Mouse (Mus musculus) hindbrain, embryonic 11.5 days (tissue): ENCODE measurements around the gene Arl5c. TPM values are rescaled to one million over a fixed set of nuclear protein-coding genes. Genes with fewer than 3 reads are reported as not detected.

Experiments used
- ATAC-seq: fragments of 200-750 bp; cut with Nextera tagmentation; 2 replicates; pipeline ENCODE4 v1.8.0; 2017; ENCODE audit warnings: mild to moderate bottlenecking, moderate TSS enrichment, moderate library complexity; ENCODE audit not compliant: low FRiP score
- DNase-seq: peaks from one replicate; pipeline ENCODE4 v3.0.0-alpha.2; 2015; ENCODE audit warnings: low spot score
- H3K27ac ChIP-seq: fragments of 300-500 bp; sonication (generic); 2 replicates; pipeline ENCODE4 v1.5.1; 2014; ENCODE audit warnings: mild to moderate bottlenecking, low read depth, low read length
- H3K27me3 ChIP-seq: fragments of 300-500 bp; sonication (generic); 2 replicates; pipeline ENCODE4 v1.6.1; 2014; ENCODE audit warnings: mild to moderate bottlenecking, low read length, moderate library complexity, mixed read lengths; ENCODE audit not compliant: control insufficient read depth, insufficient read depth
- H3K36me3 ChIP-seq: fragments of 300-500 bp; sonication (generic); 2 replicates; pipeline ENCODE4 v1.6.1; 2014; ENCODE audit warnings: mild to moderate bottlenecking, low read length, moderate library complexity, mixed read lengths; ENCODE audit not compliant: control insufficient read depth, insufficient read depth
- H3K4me1 ChIP-seq: fragments of 300-500 bp; sonication (generic); replicated peaks from 2 replicates; pipeline ENCODE4 v1.6.1; 2014; ENCODE audit warnings: low read length, mixed read lengths; ENCODE audit not compliant: control insufficient read depth, insufficient read depth
- H3K4me2 ChIP-seq: fragments of 300-500 bp; sonication (generic); replicated peaks from 2 replicates; pipeline ENCODE4 v1.6.1; 2014; ENCODE audit warnings: mild to moderate bottlenecking, low read depth, low read length
- H3K4me3 ChIP-seq: fragments of 300-500 bp; sonication (generic); 2 replicates; pipeline ENCODE4 v1.5.1; 2014; ENCODE audit warnings: low read depth, low read length
- H3K9ac ChIP-seq: fragments of 300-500 bp; sonication (generic); 2 replicates; pipeline ENCODE4 v1.6.1; 2014; ENCODE audit warnings: low read depth, low read length
- H3K9me3 ChIP-seq: fragments of 300-500 bp; sonication (generic); 2 replicates; pipeline ENCODE4 v1.6.1; 2016; ENCODE audit warnings: low read length; ENCODE audit not compliant: control insufficient read depth
- WGBS: fragments of 180-500 bp; shearing (Covaris S2); extraction: QIAGEN DNeasy Blood & Tissue Kit; methylation state at CpG from one replicate; pipeline ENCODE4 v1.1.7; 2014; 5-methylcytosine and 5-hydroxymethylcytosine counted together
- polyA plus RNA-seq: library from polyadenylated mRNA; unstranded; fragments of >200 nt; fragmentation: Nextera tagmentation; extraction: Ambion mirVana; gene quantifications from 2 replicates; pipeline ENCODE4 v1.2.1, GENCODE M21; 2014

Arl5c gene
- polyA plus RNA-seq, 1 experiment from 2014 or later: 10.2 TPM

- ATAC-seq: no peak
- Histone ChIP-seq H3K4me1 (peaks cover 2% of the 10 kb centered on the region; the same call in 1 of the 2 replicates), H3K9me3 (no peaks in the 10 kb centered on the region), H3K27me3 (peaks cover 4% of the 10 kb centered on the region; the same call in 1 of the 2 replicates), H3K27ac (no peak overlapping the region), H3K36me3 (no peaks in the 10 kb centered on the region), H3K4me3 (0 out of 2 replicates have a peak overlapping the region, but pooled peaks have one; percentile 1), H3K9ac (no peak overlapping the region), H3K4me2 (0 out of 2 replicates have a peak overlapping the region, but pooled peaks have one; percentile 14)
- DNase-seq: peak; percentile 90
- WGBS: 7% methylated on average over 12 of the region's 12 CpGs
Measured at GRCm38 (mm10) chr11:98002627-98003026, 6.6 kb upstream of the Arl5c start.

GRCm38 (mm10) chr11:98001986-98002385 is 6.0 kb upstream of the Arl5c start:
- WGBS: 63% methylated on average over 6 of the region's 6 CpGs
- DNase-seq: no peak
- peaks cover 4% of the 10 kb centered on the region; the same call in 1 of the 2 replicates for H3K27me3 ChIP-seq
- no peak overlapping the region for H3K4me2 ChIP-seq
- H3K4me1 ChIP-seq: peaks cover 2% of the 10 kb centered on the region; the same call in 1 of the 2 replicates
- H3K4me3 ChIP-seq: no peak overlapping the region
- ATAC-seq: no peak
- no peak overlapping the region for H3K27ac ChIP-seq
- no peak overlapping the region for H3K9ac ChIP-seq
- H3K36me3 ChIP-seq: no peaks in the 10 kb centered on the region
- no peaks in the 10 kb centered on the region for H3K9me3 ChIP-seq

DNA sequence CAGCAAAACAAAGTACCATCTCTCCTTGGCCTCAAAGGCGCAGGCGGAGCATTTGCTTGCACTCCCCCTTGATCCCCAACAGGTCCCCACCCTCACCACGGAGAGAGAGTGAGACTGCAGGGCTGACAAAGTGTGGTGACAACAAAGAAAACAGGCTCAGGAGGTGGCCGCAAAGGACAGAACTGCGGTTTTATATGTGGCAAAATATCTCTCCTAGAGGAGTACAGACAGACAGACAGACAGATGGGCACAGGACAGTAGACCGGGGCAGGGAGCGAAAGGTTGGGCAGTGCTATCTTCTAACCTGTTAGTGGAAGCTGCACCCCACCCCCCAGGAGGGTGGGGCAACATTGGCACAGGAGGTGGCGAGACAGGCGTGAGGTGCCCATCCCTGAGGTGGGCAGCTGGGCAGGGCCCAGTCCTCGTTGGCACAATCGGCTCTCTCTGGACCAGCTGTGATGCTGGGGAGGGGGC is 5.4 kb upstream of the Arl5c start:
- no peak for DNase-seq
- WGBS: 36% methylated on average over 11 of the region's 11 CpGs
- Histone ChIP-seq H3K4me1 (peaks cover 2% of the 10 kb centered on the region; the same call in 1 of the 2 replicates), H3K9ac (no peak overlapping the region), H3K27ac (no peak overlapping the region), H3K9me3 (no peaks in the 10 kb centered on the region), H3K36me3 (no peaks in the 10 kb centered on the region), H3K4me2 (no peak overlapping the region), H3K4me3 (no peak overlapping the region), H3K27me3 (peaks cover 4% of the 10 kb centered on the region; the same call in 1 of the 2 replicates)
- no peak for ATAC-seq

DNA sequence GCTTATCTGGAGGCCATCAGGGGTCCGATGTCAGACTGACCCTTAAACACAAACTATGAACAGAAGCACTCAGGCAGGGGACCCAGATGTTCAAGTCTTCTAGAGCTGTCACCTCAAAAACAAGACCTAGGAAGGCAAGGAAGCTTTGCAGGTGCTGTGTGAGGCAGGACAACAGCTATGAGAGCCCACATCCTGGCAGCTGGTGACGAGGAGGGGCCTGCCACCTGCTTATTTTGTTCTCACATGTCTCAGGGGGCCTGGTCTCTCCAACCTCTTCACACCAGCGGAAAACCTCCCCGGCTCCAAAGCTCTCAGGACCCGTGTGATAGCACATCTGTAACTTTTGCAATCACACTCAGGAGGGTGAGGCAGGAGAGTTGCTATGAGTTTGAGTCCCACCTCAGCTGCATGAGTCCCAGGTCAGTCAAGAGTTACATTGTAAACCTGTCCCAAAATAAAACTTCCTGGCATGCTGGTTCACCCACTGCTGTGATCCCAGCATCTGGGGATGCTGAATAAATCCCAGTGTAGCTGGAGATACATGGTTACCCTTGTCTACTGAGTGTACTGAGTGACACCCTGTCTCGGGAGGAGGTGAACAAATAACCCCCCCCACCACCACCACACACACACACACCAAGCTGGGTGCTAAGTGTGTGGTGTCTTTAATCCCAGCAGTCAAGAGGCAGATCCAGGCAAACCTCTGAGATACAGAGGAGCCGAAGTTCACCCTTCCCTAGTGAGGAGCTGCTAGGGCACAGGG is 4.6 kb upstream of the Arl5c start:
- no peaks in the 10 kb centered on the region for H3K9me3 ChIP-seq
- DNase-seq: no peak
- no peak overlapping the region for H3K4me2 ChIP-seq
- 43% methylated on average over 7 of the region's 7 CpGs for WGBS
- no peaks in the 10 kb centered on the region for H3K36me3 ChIP-seq
- no peak for ATAC-seq
- no peak overlapping the region for H3K27ac ChIP-seq
- H3K27me3 ChIP-seq: peaks cover 4% of the 10 kb centered on the region; the same call in 1 of the 2 replicates
- H3K9ac ChIP-seq: no peak overlapping the region
- peaks cover 2% of the 10 kb centered on the region; the same call in 1 of the 2 replicates for H3K4me1 ChIP-seq
- H3K4me3 ChIP-seq: no peak overlapping the region

DNA sequence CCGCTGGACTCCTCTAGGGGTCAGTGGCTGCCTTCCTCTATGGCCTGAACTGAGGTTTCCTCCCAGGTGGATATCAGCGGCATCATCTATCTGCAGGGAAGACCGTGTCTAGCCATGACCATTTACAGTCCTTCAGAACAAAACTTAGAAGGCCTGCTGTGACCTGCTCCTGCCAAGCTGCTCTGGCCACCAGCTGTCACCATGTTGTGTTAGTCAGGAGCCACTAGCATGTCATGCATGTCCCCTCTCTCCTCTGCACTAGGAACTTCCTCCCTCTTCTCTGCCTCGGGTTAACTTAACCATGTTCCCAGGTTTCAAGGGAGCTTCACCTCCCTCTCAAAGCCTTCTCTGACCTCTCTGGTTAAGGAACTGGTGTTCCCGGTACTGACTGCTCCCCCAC is 3.8 kb upstream of the Arl5c start:
- Histone ChIP-seq H3K9ac (no peak overlapping the region), H3K4me1 (peaks cover 6% of the 10 kb centered on the region), H3K4me2 (no peak overlapping the region), H3K4me3 (no peak overlapping the region), H3K9me3 (no peaks in the 10 kb centered on the region), H3K27ac (no peak overlapping the region), H3K27me3 (peaks cover 6% of the 10 kb centered on the region; the same call in 1 of the 2 replicates), H3K36me3 (no peaks in the 10 kb centered on the region)
- DNase-seq: no peak
- ATAC-seq: no peak
- 68% methylated on average over 5 of the region's 5 CpGs for WGBS

- DNase-seq (no peak), ATAC-seq (no peak)
- peaks cover 6% of the 10 kb centered on the region; the same call in 1 of the 2 replicates for H3K27me3 ChIP-seq
- WGBS: 62% methylated on average over 7 of the region's 7 CpGs
- no peak overlapping the region for H3K27ac ChIP-seq
- no peak overlapping the region for H3K4me2 ChIP-seq
- H3K4me1 ChIP-seq: peaks cover 6% of the 10 kb centered on the region
- no peak overlapping the region for H3K9ac ChIP-seq
- no peaks in the 10 kb centered on the region for H3K36me3 ChIP-seq
- H3K4me3 ChIP-seq: no peak overlapping the region
- no peaks in the 10 kb centered on the region for H3K9me3 ChIP-seq
Measured at GRCm38 (mm10) chr11:97998898-97999608, 3.1 kb upstream of the Arl5c start.

DNA sequence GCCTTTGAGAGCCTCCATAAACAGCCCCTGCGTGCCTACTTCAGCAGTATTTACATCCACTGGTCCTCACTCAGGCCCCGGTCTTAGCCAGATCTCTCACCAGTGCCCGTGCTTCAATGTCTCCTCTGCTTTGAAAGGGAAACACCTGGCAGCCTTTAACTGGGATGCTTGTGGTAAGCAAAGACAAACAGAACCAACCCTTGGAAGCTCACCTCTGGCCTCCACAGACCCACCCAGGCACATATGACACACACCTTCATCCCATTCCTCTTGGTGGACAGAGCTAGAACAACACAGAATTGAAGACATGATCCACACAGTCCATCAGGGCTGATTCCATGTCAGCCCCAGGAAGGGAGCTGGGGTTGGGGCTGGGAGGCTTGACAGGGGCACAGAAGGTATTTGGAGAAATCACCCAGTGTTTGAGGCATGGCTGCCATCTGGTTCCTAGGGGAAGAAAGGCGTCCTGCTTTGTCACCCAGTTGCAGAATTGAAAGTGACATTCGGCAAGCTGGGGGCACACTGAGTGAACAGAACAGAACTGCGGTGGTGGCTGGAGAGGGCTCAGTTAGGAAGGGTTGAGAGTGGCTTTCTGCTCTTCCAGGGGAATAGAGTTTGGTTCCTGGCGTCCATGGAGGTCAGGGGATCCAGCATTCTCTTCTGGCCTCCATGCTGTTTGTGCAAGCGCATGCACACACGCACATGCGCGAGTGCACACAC is 2.3 kb upstream of the Arl5c start:
- Histone ChIP-seq H3K4me2 (no peak overlapping the region), H3K27me3 (peaks cover 6% of the 10 kb centered on the region; the same call in 1 of the 2 replicates), H3K9ac (no peak overlapping the region), H3K27ac (no peak overlapping the region), H3K36me3 (no peaks in the 10 kb centered on the region), H3K9me3 (no peaks in the 10 kb centered on the region), H3K4me1 (peaks cover 4% of the 10 kb centered on the region), H3K4me3 (no peak overlapping the region)
- ATAC-seq (no peak), DNase-seq (no peak)
- WGBS: 80% methylated on average over 11 of the region's 11 CpGs

DNA sequence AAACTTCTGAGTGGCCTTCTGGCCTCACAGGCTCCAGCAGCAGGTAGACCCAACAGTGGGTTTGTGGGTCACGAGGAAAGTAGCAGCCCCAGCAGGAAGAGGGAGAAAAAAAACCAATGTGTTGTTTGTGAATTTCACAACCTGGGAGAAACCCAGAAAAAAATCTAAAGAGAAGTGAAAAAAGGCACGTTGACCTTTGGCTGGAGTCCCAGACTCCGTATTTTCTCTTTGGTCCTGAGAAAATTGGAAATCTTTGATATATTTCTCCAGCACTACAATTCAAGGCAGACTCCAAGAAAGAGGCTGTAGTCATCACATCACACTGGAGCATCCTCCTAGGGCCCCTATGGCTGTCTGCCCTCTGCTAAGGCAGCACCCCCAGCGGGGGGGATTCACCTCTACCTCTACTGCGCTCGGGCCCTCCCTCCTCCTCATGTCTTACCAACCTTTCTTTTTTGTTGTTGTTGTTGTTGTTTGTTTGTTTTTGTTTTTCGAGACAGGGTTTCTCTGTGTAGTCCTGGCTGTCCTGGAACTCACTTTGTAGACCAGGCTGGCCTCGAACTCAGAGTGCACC is 1.5 kb upstream of the Arl5c start:
- H3K27me3 ChIP-seq: peaks cover 6% of the 10 kb centered on the region; the same call in 1 of the 2 replicates
- DNase-seq (no peak), ATAC-seq (no peak)
- H3K4me3 ChIP-seq: no peak overlapping the region
- H3K4me1 ChIP-seq: peaks cover 4% of the 10 kb centered on the region
- no peak overlapping the region for H3K9ac ChIP-seq
- no peaks in the 10 kb centered on the region for H3K36me3 ChIP-seq
- WGBS: 77% methylated on average over 8 of the region's 8 CpGs
- no peak overlapping the region for H3K27ac ChIP-seq
- H3K4me2 ChIP-seq: no peak overlapping the region
- H3K9me3 ChIP-seq: no peaks in the 10 kb centered on the region
